Mouse (Mus musculus) layer of hippocampus, adult 9-10 months (tissue): ENCODE data around the gene Trim17.

Experiments used
- DNase-seq: peaks from one replicate; pipeline ENCODE4 v3.0.0; 2022; ENCODE audit warnings: low spot score

Trim17 gene

GRCm38 (mm10) chr11:58969027-58969426 lies 14.5 kb downstream of the Trim17 start:
- DNase-seq: no peak

GRCm38 (mm10) chr11:58969659-58970058 lies 15.2 kb downstream of the Trim17 start:
- DNase-seq: no peak

- no peak for DNase-seq
These were observed 16.5 kb downstream of the Trim17 start for GRCm38 (mm10) chr11:58970831-58971530.

- no peak for DNase-seq
These were observed 17.3 kb downstream of the Trim17 start for GRCm38 (mm10) chr11:58971796-58972195.

- DNase-seq: no peak
These were observed 19.9 kb downstream of the Trim17 start for GRCm38 (mm10) chr11:58974414-58974813.

GRCm38 (mm10) chr11:58977150-58977549 lies 22.7 kb downstream of the Trim17 start:
- no peak for DNase-seq

GRCm38 (mm10) chr11:58977607-58978026 lies 23.1 kb downstream of the Trim17 start:
- no peak for DNase-seq

GRCm38 (mm10) chr11:58978027-58978705 lies 23.7 kb downstream of the Trim17 start, which contains the start of gene Trim11:
Trim11 (plus strand) TSS chr11:58978093.
- DNase-seq: no peak

- DNase-seq: no peak
These were observed 24.2 kb downstream of the Trim17 start for GRCm38 (mm10) chr11:58978706-58979030.

GRCm38 (mm10) chr11:58979183-58979582 lies 24.7 kb downstream of the Trim17 start:
- no peak for DNase-seq

- DNase-seq: no peak
These were observed 25.2 kb downstream of the Trim17 start for GRCm38 (mm10) chr11:58979661-58980060.

- no peak for DNase-seq
These were observed 26.0 kb downstream of the Trim17 start for GRCm38 (mm10) chr11:58980381-58980990.

- no peak for DNase-seq
These were observed 27.3 kb downstream of the Trim17 start for GRCm38 (mm10) chr11:58981541-58982447.

- no peak for DNase-seq
These were observed 28.1 kb downstream of the Trim17 start for GRCm38 (mm10) chr11:58982471-58983097.

- no peak for DNase-seq
These were observed 29.3 kb downstream of the Trim17 start for GRCm38 (mm10) chr11:58983691-58984341.

GRCm38 (mm10) chr11:58984657-58985056 lies 30.2 kb downstream of the Trim17 start:
- no peak for DNase-seq

- no peak for DNase-seq
These were observed 30.9 kb downstream of the Trim17 start for GRCm38 (mm10) chr11:58985299-58985917.

GRCm38 (mm10) chr11:58989166-58989565 lies 34.7 kb downstream of the Trim17 start:
- DNase-seq: no peak

GRCm38 (mm10) chr11:58990141-58990540 lies 35.7 kb downstream of the Trim17 start:
- no peak for DNase-seq

GRCm38 (mm10) chr11:58990794-58991193 lies 36.3 kb downstream of the Trim17 start:
- DNase-seq: no peak

GRCm38 (mm10) chr11:58991911-58992310 lies 37.4 kb downstream of the Trim17 start:
- DNase-seq: no peak
